Mouse (Mus musculus) embryonic fibroblast, embryonic 13.5 days (primary cell): ENCODE results near the gene Eif2b1. TPM values are rescaled to one million over a fixed set of nuclear protein-coding genes. Genes with fewer than 3 reads are reported as not detected.
A peak's percentile ranks its signal among the peaks of the same experiment; 100 is the strongest.
"Not testable (repeated sequence)": the region's sequence is repeated elsewhere in the genome, so short reads cannot be mapped to it uniquely, and the experiment has no call there.

Experiments
- H3K27ac ChIP-seq: 2 replicates; pipeline ENCODE4 v1.5.1; 2012; ENCODE audit warnings: low read length, control low read depth, inconsistent platforms; ENCODE audit not compliant: insufficient read depth
- H3K4me1 ChIP-seq: 2 replicates; pipeline ENCODE4 v1.6.1; 2011; ENCODE audit warnings: low read length; ENCODE audit not compliant: control insufficient read depth, insufficient read depth
- H3K4me3 ChIP-seq: 2 replicates; pipeline ENCODE4 v1.5.1; 2011; ENCODE audit warnings: mild to moderate bottlenecking, control low read depth, low read length; ENCODE audit not compliant: insufficient read depth
- CTCF ChIP-seq: IDR thresholded peaks from 2 replicates; pipeline ENCODE4 v1.5.1; 2011; ENCODE audit warnings: mild to moderate bottlenecking, control low read depth, low read length, moderate library complexity, borderline replicate concordance; ENCODE audit not compliant: insufficient read depth
- POLR2A ChIP-seq: IDR thresholded peaks from 2 replicates; pipeline ENCODE4 v1.6.1; 2011; ENCODE audit warnings: low read depth, mild to moderate bottlenecking, control low read depth, low read length, moderate library complexity
- polyA plus RNA-seq: library from polyadenylated mRNA; stranded (reverse); fragments of >200 nt; gene quantifications from 2 replicates; pipeline ENCODE4 v1.2.4, GENCODE M21; 2011; ENCODE audit warnings: low read depth; ENCODE audit not compliant: missing spikeins, insufficient read length

Eif2b1 gene
- polyA plus RNA-seq, 1 experiment, result 49.8 TPM

- TF ChIP-seq POLR2A, result 0 out of 2 replicates have a peak, but pooled peaks have one; percentile 5
- Histone ChIP-seq H3K27ac (peak overlapping the region; percentile 63), H3K4me3 (peak overlapping the region; percentile 73)
- not testable (repeated sequence) for H3K4me1 ChIP-seq
These were observed 27.4 kb downstream of the Eif2b1 start for GRCm38 (mm10) chr5:124551349-124552093.

- not testable (repeated sequence) for H3K4me1 ChIP-seq, H3K27ac ChIP-seq, H3K4me3 ChIP-seq
These were observed 28.2 kb downstream of the Eif2b1 start for GRCm38 (mm10) chr5:124550737-124551136.

GRCm38 (mm10) chr5:124541602-124541973, 37.3 kb downstream of the Eif2b1 start:
- H3K4me3 ChIP-seq, result peak overlapping the region; percentile 82
- TF ChIP-seq CTCF, result no peak
- no peak for TF ChIP-seq POLR2A
- peaks cover 4% of the 10 kb centered on the region for H3K4me1 ChIP-seq
- H3K27ac ChIP-seq, result peak overlapping the region; percentile 90; the same call in 1 of the 2 replicates

GRCm38 (mm10) chr5:124540905-124541601, 37.9 kb downstream of the Eif2b1 start:
- no peak for TF ChIP-seq CTCF

GRCm38 (mm10) chr5:124540383-124540786, 38.5 kb downstream of the Eif2b1 start, which contains the start of gene Tmed2:
Gene Tmed2, plus strand, starts transcription at chr5:124540695.
- H3K27ac ChIP-seq, result peak within 1 kb of the TSS; percentile 90
- TF ChIP-seq POLR2A (peak; percentile 42; the same call in 1 of the 2 replicates), CTCF (no peak)

More at GRCm38 (mm10) chr5:124540905-124541601, 37.9 kb downstream of the Eif2b1 start:
- H3K4me1 ChIP-seq, result peaks cover 4% of the 10 kb centered on the region
- H3K4me3 ChIP-seq, result peak overlapping the region; percentile 82
- peak overlapping the region; percentile 90 for H3K27ac ChIP-seq

GRCm38 (mm10) chr5:124539905-124540304, 39.0 kb downstream of the Eif2b1 start:
- TF ChIP-seq POLR2A (no peak), CTCF (no peak)
- H3K27ac ChIP-seq, result no peak overlapping the region
- peaks cover 4% of the 10 kb centered on the region for H3K4me1 ChIP-seq
- no peak overlapping the region for H3K4me3 ChIP-seq

More at GRCm38 (mm10) chr5:124540383-124540786, 38.5 kb downstream of the Eif2b1 start, which contains the start of gene Tmed2:
- H3K4me1 ChIP-seq, result peaks cover 4% of the 10 kb centered on the region
- peak within 1 kb of the TSS; percentile 82 for H3K4me3 ChIP-seq

GRCm38 (mm10) chr5:124538813-124539792, 39.8 kb downstream of the Eif2b1 start:
- TF ChIP-seq POLR2A (no peak), CTCF (no peak)
- Histone ChIP-seq H3K4me1 (peaks cover 4% of the 10 kb centered on the region), H3K27ac (no peak overlapping the region), H3K4me3 (no peak overlapping the region)

GRCm38 (mm10) chr5:124536776-124537175, 42.2 kb downstream of the Eif2b1 start:
- Histone ChIP-seq H3K4me1 (0 out of 2 replicates have a peak, but pooled peaks cover 3% of the 10 kb centered on the region), H3K4me3 (no peak overlapping the region), H3K27ac (no peak overlapping the region)
- no peak for TF ChIP-seq CTCF
- TF ChIP-seq POLR2A, result peak; percentile 28; the same call in 1 of the 2 replicates

- Histone ChIP-seq H3K4me1 (0 out of 2 replicates have a peak, but pooled peaks cover 3% of the 10 kb centered on the region), H3K4me3 (no peak overlapping the region), H3K27ac (no peak overlapping the region)
- TF ChIP-seq CTCF (no peak), POLR2A (no peak)
These were observed 43.9 kb downstream of the Eif2b1 start for GRCm38 (mm10) chr5:124535016-124535415.
